9 mouse cellular contexts compared by ENCODE assay signal in genomic region chrX:163181588-163181987, GRCm38 (mm10).
DNase-seq lines count a peak whose midpoint lies in the region; ATAC-seq and TF ChIP-seq lines count a peak whose summit lies in the region.
"Had no signal": no experiment of that assay in that cellular context is flagged by ENCODE, and none has a peak within 500 bp of the region (broad histone marks: within the 10 kb centered on the region; RNA-seq: fewer than 3 reads in every experiment).

No protein-coding gene starts in this region.

- ATAC-seq in kidney, postnatal 0 days (replicated peaks; ENCODE audit: low FRiP score, low read depth), result no peak
- ATAC-seq in activated CD4-positive, CD25-positive, alpha-beta regulatory T cell, adult 4 months, result no peak
- ATAC-seq: forebrain, postnatal 0 days had no signal

- no peaks in the 10 kb centered on the region for H3K27me3 ChIP-seq in kidney, postnatal 0 days (ENCODE audit: insufficient read depth, low read length)

- H3K4me1 ChIP-seq in kidney, postnatal 0 days (replicated peaks; ENCODE audit: insufficient read depth, low read length), result no peaks in the 10 kb centered on the region

- 97% methylated on average over 3 of the region's 3 CpGs for WGBS in kidney, postnatal 0 days

- H3K4me2 ChIP-seq in kidney, postnatal 0 days (ENCODE audit: low read length), result no peak overlapping the region

- H3K4me3 ChIP-seq in kidney, postnatal 0 days (replicated peaks; ENCODE audit: low read depth, low read length), result no peak overlapping the region

- no peak overlapping the region for H3K9ac ChIP-seq in kidney, postnatal 0 days (ENCODE audit: low read depth, low read length)
- H3K9ac ChIP-seq: forebrain, postnatal 0 days had no signal

- DNase-seq in kidney, postnatal 0 days (ENCODE audit: low spot score), result no peak
- no peak for DNase-seq in kidney, postnatal 14 days
- DNase-seq in 3T3-L1 (ENCODE audit: low read depth, low spot score) (peak; percentile 9), A20 (ENCODE audit: low read depth, low spot score) (peak; percentile 11)
- peak; percentile 1 for DNase-seq in c-Kit-positive CD71-positive TER-119-negative erythroid progenitor cells, embryonic 14.5 days (ENCODE audit: low read depth)
- no peak for DNase-seq in cerebellum, adult 18-20 months
- DNase-seq: cerebellum, postnatal 25 days; forebrain, postnatal 0 days had no signal

- peak; percentile 53 for TF ChIP-seq CTCF in kidney, postnatal 0 days (IDR thresholded peaks at IDR 0.05; ENCODE audit: low read depth)

- no peak overlapping the region for H3K27ac ChIP-seq in kidney, postnatal 0 days

- no peaks in the 10 kb centered on the region for H3K9me3 ChIP-seq in kidney, postnatal 0 days (replicated peaks; ENCODE audit: low read length)

- no peaks in the 10 kb centered on the region for H3K36me3 ChIP-seq in kidney, postnatal 0 days (ENCODE audit: insufficient read depth, low read length)

Comparison
In these comparisons a context has a peak if more than half of its experiments do, and no peak if none do; other contexts are left out.
1. DNase-seq: peak in 3T3-L1 (single experiment), A20 (single experiment) and c-Kit-positive CD71-positive TER-119-negative erythroid progenitor cells, embryonic 14.5 days (single experiment); none in kidney, postnatal 0 days (single experiment), kidney, postnatal 14 days (single experiment) and cerebellum, adult 18-20 months (0 of 2).